Mouse (Mus musculus): Measurements from ENCODE around the gene Vmn1r48.
"Not testable (repeated sequence)": the region's sequence is repeated elsewhere in the genome, so short reads cannot be mapped to it uniquely, and the experiment has no call there.

Gene Vmn1r48

GRCm38 (mm10) chr6:90036741-90037140 lies at the start of gene Vmn1r48:
Gene Vmn1r48 (minus strand): TSS chr6:90036841.
- DNase-seq, result not testable (repeated sequence)

GRCm38 (mm10) chr6:90078406-90078805 lies 41.8 kb upstream of the Vmn1r48 start, which contains the start of gene Vmn1r49:
Gene Vmn1r49 (minus strand): TSS chr6:90078506.
- no peak for DNase-seq

- DNase-seq, result not testable (repeated sequence)
Observed at GRCm38 (mm10) chr6:90015847-90016246, 20.8 kb downstream of the Vmn1r48 start, which contains the start of gene Vmn1r47. Gene Vmn1r47 (plus strand): TSS chr6:90016147.

GRCm38 (mm10) chr6:89985989-89986388 lies 50.7 kb downstream of the Vmn1r48 start:
- DNase-seq, result no peak

Data from layer of hippocampus, adult 9-11 months (tissue).